Mouse (Mus musculus): ENCODE results near the gene Sprn. TPM values are rescaled to one million over a fixed set of nuclear protein-coding genes. Genes with fewer than 3 reads are reported as not detected.
A peak's percentile ranks its signal among the peaks of the same experiment; 100 is the strongest.

Gene Sprn
- 0.13 and 0.30 TPM in 2 replicates for polyA plus RNA-seq (2012; rRNA removed)

DNA sequence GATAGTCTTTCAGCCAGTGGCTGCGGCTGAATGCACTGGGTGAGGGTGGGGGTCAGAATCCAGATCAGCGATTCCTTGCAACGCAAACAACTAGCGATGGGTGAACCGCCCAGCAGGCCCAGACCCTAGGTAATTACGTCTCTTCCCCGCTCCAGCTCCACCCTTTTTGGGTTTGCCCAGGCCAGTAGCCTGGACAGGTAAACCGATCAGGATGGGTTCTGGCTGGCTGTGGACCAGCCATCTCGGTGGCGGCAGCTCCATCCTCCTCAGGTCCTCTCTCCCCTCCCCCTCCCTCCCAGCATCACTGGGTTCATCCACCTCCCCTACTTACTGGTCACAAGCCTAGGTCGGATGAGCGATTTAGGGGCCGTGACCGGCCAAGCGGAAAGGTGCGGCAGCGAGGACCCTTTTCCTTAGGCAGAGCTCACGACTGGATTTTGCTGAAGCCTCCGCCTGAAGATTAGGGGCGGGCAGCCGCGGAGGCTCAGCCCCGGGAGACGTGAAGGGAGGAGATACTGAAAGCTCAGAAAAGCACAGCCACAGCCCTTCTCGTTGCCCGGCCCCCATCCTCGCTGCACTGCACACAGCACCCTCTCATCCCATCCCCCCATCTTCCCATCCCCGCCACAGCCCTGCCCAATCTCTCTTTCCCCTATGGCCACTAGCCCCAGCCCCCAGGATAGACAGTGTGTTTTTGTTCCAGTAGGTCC, at the start of gene Sprn:
Gene Sprn (minus strand): TSS at position 660 of the 710 bp plus-strand sequence.
- TF ChIP-seq POLR2A (IDR thresholded peaks at IDR 0.05; ENCODE audit: control insufficient read depth, low read depth, low read length), result no peak
- TF ChIP-seq CTCF (IDR thresholded peaks at IDR 0.05; ENCODE audit: control insufficient read depth, insufficient read depth, insufficient replicate concordance, low read depth, low read length), result no peak
- no peaks in the 10 kb centered on the region for H3K27me3 ChIP-seq (ENCODE audit: control insufficient read depth, insufficient read depth, low read length)
- H3K4me3 ChIP-seq (ENCODE audit: control insufficient read depth, low read depth, low read length), result peak within 1 kb of the TSS; percentile 31
- peaks cover 13% of the 10 kb centered on the region for H3K4me1 ChIP-seq (ENCODE audit: control insufficient read depth, insufficient read depth, low read length)
- no peak within 1 kb of the TSS for H3K27ac ChIP-seq (ENCODE audit: control insufficient read depth, insufficient read depth, low read depth, low read length)
- no peaks in the 10 kb centered on the region for H3K36me3 ChIP-seq (ENCODE audit: control insufficient read depth, insufficient read depth, low read length)

GRCm38 (mm10) chr7:140201090-140201489, 46.4 kb upstream of the Sprn start:
- Histone ChIP-seq H3K27ac (ENCODE audit: control insufficient read depth, insufficient read depth, low read depth, low read length) (no peak overlapping the region), H3K4me3 (ENCODE audit: control insufficient read depth, low read depth, low read length) (no peak overlapping the region), H3K27me3 (ENCODE audit: control insufficient read depth, insufficient read depth, low read length) (no peaks in the 10 kb centered on the region), H3K36me3 (ENCODE audit: control insufficient read depth, insufficient read depth, low read length) (no peaks in the 10 kb centered on the region), H3K4me1 (ENCODE audit: control insufficient read depth, insufficient read depth, low read length) (no peaks in the 10 kb centered on the region)
- no peak for TF ChIP-seq POLR2A (IDR thresholded peaks at IDR 0.05; ENCODE audit: control insufficient read depth, low read depth, low read length)
- no peak for TF ChIP-seq CTCF (IDR thresholded peaks at IDR 0.05; ENCODE audit: control insufficient read depth, insufficient read depth, insufficient replicate concordance, low read depth, low read length)

DNA sequence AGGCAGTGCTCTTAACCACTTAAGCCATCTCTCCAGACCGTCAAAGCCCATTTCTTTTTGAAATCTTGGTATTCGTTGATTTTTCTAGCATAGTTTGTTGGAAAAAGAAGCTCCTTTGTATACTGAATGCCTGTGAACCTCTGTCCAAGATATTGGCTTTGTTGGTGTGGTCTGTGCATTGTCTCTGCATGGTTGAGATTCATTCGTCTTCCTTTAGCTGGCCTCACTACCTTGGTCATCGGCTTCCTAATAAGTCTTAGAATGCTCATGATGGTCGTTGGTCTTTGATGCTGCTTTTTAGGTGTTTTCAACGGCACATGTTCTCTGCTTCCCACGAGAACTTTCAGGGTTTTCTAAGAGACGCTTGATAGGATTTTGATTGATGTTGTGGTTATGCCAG, 41.3 kb upstream of the Sprn start:
- no peaks in the 10 kb centered on the region for H3K36me3 ChIP-seq (ENCODE audit: control insufficient read depth, insufficient read depth, low read length)
- H3K27me3 ChIP-seq (ENCODE audit: control insufficient read depth, insufficient read depth, low read length), result no peaks in the 10 kb centered on the region
- TF ChIP-seq POLR2A (IDR thresholded peaks at IDR 0.05; ENCODE audit: control insufficient read depth, low read depth, low read length) (no peak), CTCF (IDR thresholded peaks at IDR 0.05; ENCODE audit: control insufficient read depth, insufficient read depth, insufficient replicate concordance, low read depth, low read length) (no peak)
- H3K4me3 ChIP-seq (ENCODE audit: control insufficient read depth, low read depth, low read length), result no peak overlapping the region
- peaks cover 4% of the 10 kb centered on the region for H3K4me1 ChIP-seq (ENCODE audit: control insufficient read depth, insufficient read depth, low read length)
- no peak overlapping the region for H3K27ac ChIP-seq (ENCODE audit: control insufficient read depth, insufficient read depth, low read depth, low read length)

GRCm38 (mm10) chr7:140194031-140194430, 39.4 kb upstream of the Sprn start:
- TF ChIP-seq POLR2A (IDR thresholded peaks at IDR 0.05; ENCODE audit: control insufficient read depth, low read depth, low read length), result no peak
- TF ChIP-seq CTCF (IDR thresholded peaks at IDR 0.05; ENCODE audit: control insufficient read depth, insufficient read depth, insufficient replicate concordance, low read depth, low read length), result no peak
- Histone ChIP-seq H3K27ac (ENCODE audit: control insufficient read depth, insufficient read depth, low read depth, low read length) (no peak overlapping the region), H3K4me1 (ENCODE audit: control insufficient read depth, insufficient read depth, low read length) (peaks cover 4% of the 10 kb centered on the region), H3K4me3 (ENCODE audit: control insufficient read depth, low read depth, low read length) (no peak overlapping the region), H3K27me3 (ENCODE audit: control insufficient read depth, insufficient read depth, low read length) (no peaks in the 10 kb centered on the region), H3K36me3 (ENCODE audit: control insufficient read depth, insufficient read depth, low read length) (no peaks in the 10 kb centered on the region)

- H3K4me1 ChIP-seq (ENCODE audit: control insufficient read depth, insufficient read depth, low read length), result peaks cover 4% of the 10 kb centered on the region
- H3K36me3 ChIP-seq (ENCODE audit: control insufficient read depth, insufficient read depth, low read length), result no peaks in the 10 kb centered on the region
- no peak overlapping the region for H3K27ac ChIP-seq (ENCODE audit: control insufficient read depth, insufficient read depth, low read depth, low read length)
- TF ChIP-seq POLR2A (IDR thresholded peaks at IDR 0.05; ENCODE audit: control insufficient read depth, low read depth, low read length), result no peak
- no peak for TF ChIP-seq CTCF (IDR thresholded peaks at IDR 0.05; ENCODE audit: control insufficient read depth, insufficient read depth, insufficient replicate concordance, low read depth, low read length)
- H3K4me3 ChIP-seq (ENCODE audit: control insufficient read depth, low read depth, low read length), result peak overlapping the region; percentile 0
- H3K27me3 ChIP-seq (ENCODE audit: control insufficient read depth, insufficient read depth, low read length), result no peaks in the 10 kb centered on the region
Observed at GRCm38 (mm10) chr7:140192851-140193250, 38.2 kb upstream of the Sprn start.

- Histone ChIP-seq H3K27me3 (ENCODE audit: control insufficient read depth, insufficient read depth, low read length) (no peaks in the 10 kb centered on the region), H3K4me3 (ENCODE audit: control insufficient read depth, low read depth, low read length) (peak overlapping the region; percentile 0), H3K27ac (ENCODE audit: control insufficient read depth, insufficient read depth, low read depth, low read length) (no peak overlapping the region), H3K4me1 (ENCODE audit: control insufficient read depth, insufficient read depth, low read length) (peaks cover 4% of the 10 kb centered on the region), H3K36me3 (ENCODE audit: control insufficient read depth, insufficient read depth, low read length) (no peaks in the 10 kb centered on the region)
- TF ChIP-seq CTCF (IDR thresholded peaks at IDR 0.05; ENCODE audit: control insufficient read depth, insufficient read depth, insufficient replicate concordance, low read depth, low read length), result no peak
- TF ChIP-seq POLR2A (IDR thresholded peaks at IDR 0.05; ENCODE audit: control insufficient read depth, low read depth, low read length), result no peak
Observed at GRCm38 (mm10) chr7:140192445-140192844, 37.8 kb upstream of the Sprn start.

- H3K4me1 ChIP-seq (ENCODE audit: control insufficient read depth, insufficient read depth, low read length), result peaks cover 4% of the 10 kb centered on the region
- no peak overlapping the region for H3K4me3 ChIP-seq (ENCODE audit: control insufficient read depth, low read depth, low read length)
- no peaks in the 10 kb centered on the region for H3K36me3 ChIP-seq (ENCODE audit: control insufficient read depth, insufficient read depth, low read length)
- TF ChIP-seq POLR2A (IDR thresholded peaks at IDR 0.05; ENCODE audit: control insufficient read depth, low read depth, low read length) (no peak), CTCF (IDR thresholded peaks at IDR 0.05; ENCODE audit: control insufficient read depth, insufficient read depth, insufficient replicate concordance, low read depth, low read length) (no peak)
- H3K27me3 ChIP-seq (ENCODE audit: control insufficient read depth, insufficient read depth, low read length), result no peaks in the 10 kb centered on the region
- H3K27ac ChIP-seq (ENCODE audit: control insufficient read depth, insufficient read depth, low read depth, low read length), result no peak overlapping the region
Observed at GRCm38 (mm10) chr7:140190435-140190834, 35.8 kb upstream of the Sprn start.
